In genomic region chr12:70084198-70084597, GRCm38 (mm10) we compare ENCODE assay signal across 23 mouse cellular contexts. TPM values are rescaled to one million over a fixed set of nuclear protein-coding genes. Genes with fewer than 3 reads are reported as not detected.
DNase-seq lines count a peak whose midpoint lies in the region; ATAC-seq and TF ChIP-seq lines count a peak whose summit lies in the region.
"Had no signal": no experiment of that assay in that cellular context is flagged by ENCODE, and none has a peak within 500 bp of the region (broad histone marks: within the 10 kb centered on the region; RNA-seq: fewer than 3 reads in every experiment).

No protein-coding gene starts in this region.

- ATAC-seq in liver, postnatal 0 days: peak; percentile 57; the same call in 1 of the 2 replicates
- peak; percentile 83 for ATAC-seq in monocyte, adult 5-6 weeks (replicated peaks; ENCODE audit: insufficient number of reproducible peaks, low FRiP score, low TSS enrichment, poor library complexity, severe bottlenecking)
- ATAC-seq: forebrain, embryonic 15.5 days; intestine, embryonic 16.5 days; midbrain, embryonic 13.5 days had no signal

- no peak for TF ChIP-seq POLR2A in bone marrow macrophage, adult 2 months (IDR thresholded peaks at IDR 0.05; ENCODE audit: borderline replicate concordance, low read depth, low read length)

- no peak overlapping the region for H3K4me3 ChIP-seq in bone marrow macrophage, adult 2 months (ENCODE audit: insufficient read depth, low read length)
- H3K4me3 ChIP-seq in liver, postnatal 0 days (ENCODE audit: low read depth, low read length): no peak overlapping the region
- H3K4me3 ChIP-seq: embryonic facial prominence, embryonic 13.5 days; forebrain, embryonic 10.5 days; forebrain, embryonic 15.5 days; gastrocnemius, adult 2 months; hindbrain, embryonic 13.5 days; midbrain, embryonic 13.5 days; neural tube, embryonic 15.5 days had no signal

- TF ChIP-seq EP300 in liver, postnatal 0 days (IDR thresholded peaks at IDR 0.05; ENCODE audit: low read depth): no peak

- peaks cover 32% of the 10 kb centered on the region for H3K4me1 ChIP-seq in bone marrow macrophage, adult 2 months (ENCODE audit: control insufficient read depth, insufficient read depth, low read length)
- H3K4me1 ChIP-seq in liver, postnatal 0 days (ENCODE audit: insufficient read depth): peaks cover 3% of the 10 kb centered on the region
- H3K4me1 ChIP-seq: embryonic facial prominence, embryonic 13.5 days; forebrain, embryonic 10.5 days; forebrain, embryonic 15.5 days; hindbrain, embryonic 13.5 days; midbrain, embryonic 13.5 days; neural tube, embryonic 15.5 days had no signal

- H3K27ac ChIP-seq in bone marrow macrophage, adult 2 months (ENCODE audit: insufficient read depth, low read depth, low read length): peak overlapping the region; percentile 43; the same call in 1 of the 2 replicates
- H3K27ac ChIP-seq in liver, postnatal 0 days (ENCODE audit: low read depth): peak overlapping the region; percentile 62
- H3K27ac ChIP-seq: embryonic facial prominence, embryonic 13.5 days; forebrain, embryonic 10.5 days; forebrain, embryonic 15.5 days; gastrocnemius, adult 2 months; hindbrain, embryonic 13.5 days; kidney, postnatal 0 days; midbrain, embryonic 13.5 days; neural tube, embryonic 15.5 days had no signal

- peak; percentile 94 for DNase-seq in 416B (ENCODE audit: low read depth)
- DNase-seq in liver, postnatal 0 days: peak; percentile 33
- DNase-seq in heart, postnatal 4 days: no peak
- DNase-seq in gastrocnemius, postnatal 36 days: no peak
- DNase-seq in heart, postnatal 10 days: no peak
- DNase-seq: adrenal gland, adult 2 months; B cell, adult 2 months; cerebellum, adult 11-12 months; cerebellum, adult 9-11 months; gastrocnemius, adult 2 months; kidney, adult 8-10 months; layer of hippocampus, postnatal 36 days; lung, adult 2 months had no signal

- intact Hi-C loops in gastrocnemius, postnatal 36 days (cut with DNase I): no loop called here
- intact Hi-C loops in heart, postnatal 10 days (cut with DNase I): no loop called here

- no peaks in the 10 kb centered on the region for H3K36me3 ChIP-seq in liver, postnatal 0 days (replicated peaks; ENCODE audit: insufficient read depth, low read length)

- H3K9me3 ChIP-seq in liver, postnatal 0 days (ENCODE audit: low read length): no peaks in the 10 kb centered on the region
- H3K9me3 ChIP-seq: embryonic facial prominence, embryonic 13.5 days; forebrain, embryonic 10.5 days; forebrain, embryonic 15.5 days; hindbrain, embryonic 13.5 days; midbrain, embryonic 13.5 days; neural tube, embryonic 15.5 days had no signal

- no peak for TF ChIP-seq CTCF in bone marrow macrophage, adult 2 months (IDR thresholded peaks at IDR 0.05; ENCODE audit: low read depth, low read length)
- no peak for TF ChIP-seq CTCF in liver, postnatal 0 days (IDR thresholded peaks at IDR 0.05; ENCODE audit: low read depth)

- no peak overlapping the region for H3K9ac ChIP-seq in liver, postnatal 0 days (replicated peaks)
- H3K9ac ChIP-seq: embryonic facial prominence, embryonic 13.5 days; forebrain, embryonic 15.5 days; hindbrain, embryonic 13.5 days; midbrain, embryonic 13.5 days; neural tube, embryonic 15.5 days had no signal

- WGBS in liver, postnatal 0 days (ENCODE audit: insufficient replicate concordance): 54% methylated on average over 5 of the region's 5 CpGs

- no peak overlapping the region for H3K4me2 ChIP-seq in liver, postnatal 0 days (ENCODE audit: low read depth, low read length)
- H3K4me2 ChIP-seq: embryonic facial prominence, embryonic 13.5 days; forebrain, embryonic 15.5 days; hindbrain, embryonic 13.5 days; midbrain, embryonic 13.5 days; neural tube, embryonic 15.5 days had no signal

- no peaks in the 10 kb centered on the region for H3K27me3 ChIP-seq in liver, postnatal 0 days (ENCODE audit: insufficient read depth, low read length)
- H3K27me3 ChIP-seq: embryonic facial prominence, embryonic 13.5 days; forebrain, embryonic 15.5 days; hindbrain, embryonic 13.5 days; midbrain, embryonic 13.5 days; neural tube, embryonic 15.5 days had no signal

RNA-seq across cellular contexts. Expression of gene Nin, which starts 29.3 kb away (rescaled TPM):
- polyA plus RNA-seq in bone marrow macrophage, adult 2 months (2012; ENCODE audit: insufficient read depth, insufficient read length, missing spikeins): 25.7 and 29.6 TPM in 2 replicates
- 1.9 and 2.9 TPM in 2 replicates for polyA plus RNA-seq in liver, postnatal 0 days (2015; fragmentation: Nextera tagmentation; extraction: Ambion mirVana)
- total RNA-seq in monocyte, adult 5-6 weeks (2017): 134 to 153 TPM (median 142 TPM) in 3 replicates
- total RNA-seq in heart, postnatal 4 days (2021): 10 to 100 TPM; 41.3 to 42.0 TPM
- total RNA-seq in gastrocnemius, postnatal 36 days (2021): 10 to 100 TPM; 20.8 to 25.2 TPM
- 10 to 100 TPM; 34.9 to 35.6 TPM for total RNA-seq in heart, postnatal 10 days (2021)

Comparison
In these comparisons a context has a peak if more than half of its experiments do, and no peak if none do; other contexts are left out.
1. DNase-seq: peak in 416B (single experiment) and liver, postnatal 0 days (single experiment); none in heart, postnatal 4 days (single experiment), gastrocnemius, postnatal 36 days (0 of 2) and heart, postnatal 10 days (0 of 2).